Mouse (Mus musculus): ENCODE measurements around the gene Atp11a.
A peak's percentile ranks its signal among the peaks of the same experiment; 100 is the strongest.

The Atp11a gene

GRCm38 (mm10) chr8:12872983-12873356 is 116.2 kb downstream of the Atp11a start:
- DNase-seq (ENCODE audit: low spot score): no peak

- DNase-seq (ENCODE audit: low spot score): peak; percentile 95
Measured at GRCm38 (mm10) chr8:12873357-12874046, 116.7 kb downstream of the Atp11a start, which contains the start of gene Mcf2l. Mcf2l (plus strand) TSS chr8:12873806.

DNA sequence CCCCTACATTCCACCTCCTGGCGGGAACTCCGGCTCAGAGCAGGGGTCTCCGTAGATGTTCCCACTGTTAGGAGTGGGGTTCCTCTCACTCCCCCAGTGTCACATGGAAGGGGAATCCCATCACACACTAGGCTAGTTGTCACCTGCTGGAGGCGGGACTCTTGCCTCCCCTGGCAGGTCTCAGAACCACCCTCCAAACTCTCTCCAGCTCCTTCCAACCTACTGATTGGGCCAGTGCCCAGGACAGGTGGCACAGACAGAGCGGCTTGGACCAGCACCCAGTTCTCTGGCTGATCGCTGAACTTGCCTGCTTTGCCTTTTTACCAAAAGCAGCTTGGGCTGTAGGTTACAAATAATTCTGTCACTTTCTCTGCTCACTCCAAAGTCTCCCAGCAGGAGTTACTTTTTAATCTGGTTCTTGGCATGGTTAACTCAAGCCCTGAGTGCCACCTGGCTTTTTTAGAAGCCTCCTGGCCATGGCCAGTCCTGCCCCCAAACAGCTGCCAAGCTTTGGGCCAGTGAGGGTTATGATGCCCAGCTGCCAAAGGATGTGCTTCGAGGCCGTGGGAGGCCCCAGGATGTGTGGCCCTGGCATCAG is 117.5 kb downstream of the Atp11a start:
- DNase-seq (ENCODE audit: low spot score): no peak

GRCm38 (mm10) chr8:12874971-12875370 is 118.2 kb downstream of the Atp11a start:
- no peak for DNase-seq (ENCODE audit: low spot score)

GRCm38 (mm10) chr8:12877126-12877525 is 120.3 kb downstream of the Atp11a start:
- DNase-seq (ENCODE audit: low spot score): no peak

- no peak for DNase-seq (ENCODE audit: low spot score)
Measured at GRCm38 (mm10) chr8:12880163-12880562, 123.3 kb downstream of the Atp11a start.

DNA sequence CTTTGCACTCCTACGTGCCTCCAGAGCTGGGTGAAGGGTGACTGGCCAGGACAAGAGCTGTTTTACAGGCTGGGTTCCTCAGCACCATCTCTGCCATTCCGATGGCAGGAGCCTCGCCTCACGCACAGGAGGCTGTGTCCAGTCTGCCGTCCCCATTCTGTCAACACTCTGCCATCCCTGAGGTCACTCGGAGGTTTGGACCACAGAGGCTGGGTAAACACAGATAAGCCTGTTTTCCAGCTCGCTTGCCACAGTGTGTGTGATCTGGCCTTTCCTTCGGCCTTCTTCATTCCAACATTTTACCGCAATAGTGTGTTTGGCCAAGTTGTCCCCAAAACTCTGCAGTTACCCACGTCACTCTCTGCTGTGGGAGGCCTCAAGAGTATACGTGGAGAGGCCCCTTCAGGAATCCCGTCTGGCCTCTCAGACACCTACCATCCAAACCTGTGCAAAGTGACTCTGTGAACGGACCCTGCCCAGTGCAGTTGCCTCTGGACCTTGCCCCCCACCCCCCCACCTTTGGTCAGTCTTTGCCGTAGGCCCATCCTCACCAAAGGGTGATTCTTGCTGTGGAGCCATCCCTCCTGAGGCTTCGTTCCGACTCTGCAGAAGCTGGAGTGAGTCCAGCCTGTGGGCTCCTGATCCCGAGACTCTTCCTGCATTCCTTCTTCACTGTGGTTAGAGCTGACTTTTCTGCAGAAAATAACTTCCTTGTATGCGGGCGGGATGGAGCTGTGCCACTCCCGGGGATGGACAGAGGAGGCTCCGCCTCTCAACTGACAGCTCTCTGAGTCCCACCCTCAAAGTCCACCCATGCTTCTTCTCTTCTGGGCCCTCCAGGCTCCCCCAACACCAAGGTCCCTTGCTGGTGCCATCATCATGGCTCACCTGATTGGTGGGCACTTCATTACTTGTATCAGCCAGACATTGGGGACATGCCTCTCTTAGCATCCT is 126.5 kb downstream of the Atp11a start:
- DNase-seq (ENCODE audit: low spot score): peak; percentile 75

- DNase-seq (ENCODE audit: low spot score): no peak
Measured at GRCm38 (mm10) chr8:12887772-12888435, 131.1 kb downstream of the Atp11a start.

- DNase-seq (ENCODE audit: low spot score): no peak
Measured at GRCm38 (mm10) chr8:12889046-12889598, 132.3 kb downstream of the Atp11a start.

GRCm38 (mm10) chr8:12892882-12893446 is 136.2 kb downstream of the Atp11a start:
- DNase-seq (ENCODE audit: low spot score): no peak

DNA sequence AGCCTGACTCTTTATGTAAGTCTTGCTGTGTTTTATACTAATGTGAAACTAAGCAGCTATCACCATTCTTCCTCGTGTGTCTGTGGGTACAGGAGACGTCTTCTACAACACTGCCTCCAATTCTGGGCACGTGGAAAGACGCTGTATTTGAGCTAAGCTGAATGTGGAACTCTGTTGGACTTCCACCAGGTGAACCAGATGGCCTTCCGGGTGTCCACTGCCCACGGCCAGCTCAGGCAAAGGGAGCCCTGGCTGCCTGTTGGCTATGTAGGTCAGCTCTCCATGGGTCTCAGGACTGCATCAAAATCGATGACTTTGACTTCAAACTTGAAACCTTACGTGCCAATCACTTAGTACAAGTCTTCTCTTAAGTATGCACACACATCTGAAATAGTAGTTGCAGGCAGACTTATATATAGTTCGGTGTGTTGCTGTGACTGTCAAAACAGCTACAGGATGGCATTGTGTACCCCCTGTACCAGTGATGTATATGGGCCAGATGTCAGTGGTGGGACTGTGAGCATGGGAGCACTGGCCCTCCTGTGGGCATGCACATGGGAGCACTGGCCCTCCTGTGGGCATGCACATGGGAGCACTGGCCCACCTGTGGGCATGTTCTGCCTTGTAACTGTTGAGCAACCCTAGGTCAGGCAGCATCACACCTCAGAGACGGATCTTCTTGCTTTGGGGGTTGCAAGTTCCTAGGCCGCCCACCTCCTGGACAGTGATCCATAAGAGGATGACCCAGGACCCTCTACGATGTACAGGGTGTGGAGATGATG is 137.2 kb downstream of the Atp11a start:
- no peak for DNase-seq (ENCODE audit: low spot score)

GRCm38 (mm10) chr8:12894783-12895534 is 138.1 kb downstream of the Atp11a start:
- DNase-seq (ENCODE audit: low spot score): no peak

DNA sequence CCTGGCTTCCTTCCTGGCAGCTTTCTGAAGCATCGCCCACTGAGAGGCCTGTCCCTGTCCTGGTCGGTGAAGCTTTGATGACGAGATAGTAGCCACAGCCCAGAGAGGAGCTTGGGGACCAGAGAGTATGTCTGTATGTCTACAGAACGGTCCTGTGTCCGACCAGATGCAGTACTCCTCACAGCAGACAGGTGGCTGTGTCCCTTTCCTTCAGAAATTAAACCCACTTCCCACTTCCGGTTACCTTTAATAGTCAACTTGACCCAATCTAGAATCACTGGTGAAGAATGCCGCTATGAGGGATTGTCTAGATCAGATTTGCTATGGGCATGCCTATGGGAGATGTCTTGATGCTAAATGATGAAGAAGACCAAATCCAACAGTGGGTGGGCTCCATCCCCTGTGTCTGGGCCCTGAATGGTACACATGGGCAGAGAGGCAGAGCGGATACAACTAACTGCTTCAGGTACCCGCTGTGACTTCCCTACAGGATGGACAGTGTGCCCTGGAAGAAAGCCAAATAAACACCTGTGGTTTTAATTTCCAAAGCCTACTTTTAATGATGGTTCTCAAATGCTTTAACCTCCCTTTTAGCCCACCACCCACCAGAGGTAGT is 138.8 kb downstream of the Atp11a start:
- no peak for DNase-seq (ENCODE audit: low spot score)

DNA sequence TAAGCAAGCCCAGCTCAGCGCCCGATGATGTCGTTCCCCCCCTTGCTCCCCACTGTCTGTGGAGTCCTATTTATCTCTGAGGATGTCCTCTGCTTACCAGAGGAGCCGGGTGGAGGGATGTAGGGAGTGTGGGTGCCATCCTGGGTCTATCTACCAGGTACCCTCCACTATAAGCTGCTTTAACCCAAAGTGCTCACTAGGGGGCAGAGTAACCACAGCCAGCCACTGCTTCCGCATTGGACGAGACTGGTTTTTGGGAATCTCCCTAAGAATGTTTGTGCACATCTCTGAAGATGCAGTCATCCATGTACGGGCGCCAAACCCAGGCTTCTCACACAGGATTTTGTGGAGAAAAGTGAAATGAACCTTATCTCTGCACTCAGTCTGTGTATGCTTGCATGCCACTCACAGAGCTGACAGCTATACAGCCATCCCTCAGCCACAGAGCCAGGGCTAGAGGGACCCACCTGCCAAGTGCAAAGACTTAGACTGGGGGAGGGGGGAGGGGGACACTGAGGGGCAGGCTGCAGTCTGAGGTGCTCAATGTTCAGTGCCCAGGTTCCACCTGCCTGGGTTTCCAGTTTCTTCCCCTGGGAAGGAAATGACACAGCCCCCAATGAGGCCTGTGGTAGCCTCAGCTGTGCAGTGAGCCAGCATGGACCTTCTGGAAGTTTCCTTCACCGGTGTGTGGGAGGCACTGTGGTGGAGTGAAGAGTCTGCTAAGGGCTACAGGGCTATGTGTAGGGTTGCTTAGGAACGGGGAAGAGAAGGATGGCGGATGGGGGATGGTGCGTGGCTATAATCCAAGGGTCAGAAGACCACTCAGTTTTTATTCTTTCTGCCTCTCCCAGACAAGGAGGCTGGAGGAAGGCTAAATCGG is 139.9 kb downstream of the Atp11a start:
- peak; percentile 54 for DNase-seq (ENCODE audit: low spot score)

DNA sequence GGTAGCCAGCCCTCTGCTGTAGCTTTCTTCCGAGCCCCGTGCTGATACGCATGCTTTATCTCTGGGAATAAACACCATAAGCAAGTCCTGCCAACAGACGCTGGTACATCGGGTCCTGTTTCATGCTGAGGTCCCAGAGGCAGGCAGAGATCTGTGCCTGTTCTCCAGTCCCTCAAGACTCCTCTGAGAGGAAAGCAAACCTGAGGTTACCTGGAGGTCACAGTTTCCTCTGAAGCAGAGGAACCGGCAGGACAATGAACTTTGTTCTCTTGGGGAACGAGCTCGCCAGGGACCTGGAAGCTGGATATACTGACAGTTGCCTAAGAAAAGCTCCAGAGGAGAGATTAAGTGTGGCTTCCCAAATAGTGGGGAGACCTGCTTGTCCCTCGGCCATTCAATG is 141.0 kb downstream of the Atp11a start:
- DNase-seq (ENCODE audit: low spot score): peak; percentile 75

- DNase-seq (ENCODE audit: low spot score): no peak
Measured at GRCm38 (mm10) chr8:12903790-12904415, 147.1 kb downstream of the Atp11a start.

DNA sequence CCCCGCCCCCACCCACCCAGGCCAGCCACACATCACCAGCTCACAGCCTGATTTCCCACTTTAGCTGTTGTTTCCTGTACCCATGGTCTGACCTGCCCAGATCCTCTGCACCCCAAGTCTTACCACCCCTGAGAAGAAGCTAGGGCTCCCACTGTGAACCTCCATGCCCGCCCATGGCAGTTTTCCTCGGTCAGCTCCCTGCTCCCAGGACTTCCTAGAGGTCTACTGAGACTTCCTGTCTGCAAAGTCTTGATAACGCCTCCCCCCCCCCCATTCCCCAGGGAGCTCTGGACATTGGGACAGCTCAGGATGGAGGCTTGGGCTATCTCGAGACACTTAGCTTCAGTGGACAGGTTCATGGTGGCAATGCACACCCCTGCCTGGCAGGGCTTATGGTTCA is 148.3 kb downstream of the Atp11a start:
- no peak for DNase-seq (ENCODE audit: low spot score)

All from yolk sac, embryonic 10.5 days (tissue).